Mouse (Mus musculus) right cerebral cortex, postnatal 25 days (tissue): ENCODE measurements at regions not wholly inside any gene's neighbourhood (a gene's known extent, or its start where the extent isn't known, plus 50 kb on each side); places are given as distances from the start of the nearest gene placed in this dataset.
"Not testable (repeated sequence)": the region's sequence is repeated elsewhere in the genome, so short reads cannot be mapped to it uniquely, and the experiment has no call there.

Source experiments
- DNase-seq: peaks from one replicate; pipeline ENCODE4 v3.0.0; 2022

GRCm38 (mm10) chr16:80893761-80894160, 306.7 kb upstream of the Ncam2 start:
- DNase-seq: peak; percentile 59

DNA sequence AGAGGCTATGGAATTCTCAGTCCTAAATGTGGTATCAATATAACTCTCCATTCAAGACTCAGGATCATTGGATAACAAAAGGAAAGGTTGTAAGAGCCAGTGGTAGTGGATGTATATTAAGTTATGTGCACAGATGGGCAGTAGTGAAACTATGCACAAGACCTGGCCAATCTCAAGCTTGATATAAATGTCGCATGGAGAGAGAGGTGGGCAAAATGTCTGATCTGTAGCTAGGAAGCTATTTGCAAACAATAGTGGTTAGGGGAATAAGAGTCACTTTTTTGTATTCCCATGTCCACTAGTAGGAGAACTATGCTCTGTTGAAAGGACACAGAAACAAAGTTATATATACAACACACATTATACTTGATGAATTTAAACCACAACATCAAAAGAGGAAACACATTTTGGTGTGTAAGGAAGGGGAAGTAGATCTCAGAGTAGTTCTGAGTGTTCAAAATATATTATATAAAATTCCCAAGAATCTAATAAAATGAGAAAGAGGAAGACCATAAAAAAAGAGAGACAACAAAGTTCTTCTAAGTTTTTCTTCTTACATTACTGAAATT, 279.7 kb upstream of the Ncam2 start:
- no peak for DNase-seq

- no peak for DNase-seq
Observed at GRCm38 (mm10) chr16:80931017-80931416, 269.5 kb upstream of the Ncam2 start.

DNA sequence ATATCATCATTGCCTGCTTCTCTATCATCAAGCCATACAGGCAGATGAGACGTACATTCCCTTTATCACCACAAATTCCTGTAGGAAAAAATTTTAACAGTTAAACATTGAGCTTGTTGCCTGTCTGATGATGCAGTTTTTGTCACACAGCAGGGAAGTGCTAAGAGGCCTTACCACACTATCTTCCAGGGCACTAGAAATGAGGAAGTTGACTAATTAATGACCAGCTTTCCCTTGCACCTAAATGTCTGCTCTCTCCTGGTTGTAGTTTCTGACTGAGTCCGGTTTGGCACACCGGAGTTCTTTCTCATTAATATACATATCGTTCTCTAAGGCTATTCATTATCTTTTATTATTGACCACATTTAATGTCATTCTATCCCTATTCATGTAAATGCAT, 269.0 kb upstream of the Ncam2 start:
- DNase-seq: no peak

DNA sequence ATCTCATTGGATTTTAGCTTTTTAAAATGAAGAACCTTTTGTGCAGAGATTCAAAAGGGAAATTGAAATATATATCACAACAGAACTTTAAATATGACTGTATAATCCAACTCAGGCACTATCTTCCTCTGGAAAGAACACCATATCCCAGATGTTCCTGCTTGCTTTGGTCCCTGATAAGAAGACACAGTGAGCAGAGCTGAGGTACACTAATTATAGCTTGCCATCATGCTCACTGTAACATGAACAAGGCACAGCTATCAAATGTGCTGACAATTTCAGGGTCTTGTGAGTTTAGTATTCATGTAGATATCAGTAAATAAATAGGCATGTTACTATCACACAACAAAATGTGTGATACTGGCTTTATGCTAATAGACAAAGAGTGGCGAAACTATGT, 264.8 kb upstream of the Ncam2 start:
- no peak for DNase-seq

DNA sequence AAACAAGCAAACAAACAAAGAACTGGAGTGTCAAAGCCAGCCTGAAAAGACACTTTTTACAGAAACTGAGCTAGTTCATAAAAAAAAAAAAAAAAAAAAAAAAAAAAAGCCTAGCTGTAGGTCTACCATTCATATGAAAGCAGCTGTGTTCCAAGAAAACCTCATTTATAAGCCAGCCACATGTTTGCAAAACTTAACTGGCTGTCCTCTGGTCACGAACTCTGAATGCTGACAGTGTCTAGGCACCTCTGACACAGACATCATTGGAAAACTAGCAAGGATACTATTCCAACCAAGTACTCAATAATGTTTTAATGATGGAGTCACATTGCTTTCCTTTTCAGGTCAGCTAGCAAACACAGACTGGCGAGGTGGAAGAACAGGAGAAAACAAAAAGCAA, 238.4 kb upstream of the Ncam2 start:
- DNase-seq: no peak

DNA sequence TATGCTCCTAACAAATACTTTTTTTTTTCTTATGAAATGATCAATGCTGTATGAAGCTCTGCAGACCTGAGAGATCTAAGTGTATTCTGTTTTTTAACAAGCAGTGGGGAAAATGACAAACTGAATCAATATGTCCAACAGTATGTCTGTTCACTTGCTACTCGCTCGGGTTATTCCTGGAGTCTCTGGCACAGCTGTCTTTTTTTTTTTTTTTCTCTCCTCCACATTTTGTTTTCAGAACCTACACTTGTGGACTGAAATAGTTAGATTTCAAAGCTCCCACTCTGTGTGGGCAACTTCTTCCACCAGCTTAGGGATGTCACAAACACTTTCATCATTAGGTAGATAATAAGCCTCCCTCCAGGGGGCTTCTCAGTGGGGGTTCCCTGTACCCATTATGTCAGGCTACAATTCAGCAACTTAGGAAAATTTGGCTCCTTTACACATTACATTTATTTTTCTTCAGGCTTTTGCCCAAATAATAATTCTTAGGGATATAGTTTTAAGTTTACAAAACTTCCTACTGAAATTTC, 218.9 kb upstream of the Ncam2 start:
- no peak for DNase-seq

- no peak for DNase-seq
Observed at GRCm38 (mm10) chr16:80987816-80988215, 212.7 kb upstream of the Ncam2 start.

DNA sequence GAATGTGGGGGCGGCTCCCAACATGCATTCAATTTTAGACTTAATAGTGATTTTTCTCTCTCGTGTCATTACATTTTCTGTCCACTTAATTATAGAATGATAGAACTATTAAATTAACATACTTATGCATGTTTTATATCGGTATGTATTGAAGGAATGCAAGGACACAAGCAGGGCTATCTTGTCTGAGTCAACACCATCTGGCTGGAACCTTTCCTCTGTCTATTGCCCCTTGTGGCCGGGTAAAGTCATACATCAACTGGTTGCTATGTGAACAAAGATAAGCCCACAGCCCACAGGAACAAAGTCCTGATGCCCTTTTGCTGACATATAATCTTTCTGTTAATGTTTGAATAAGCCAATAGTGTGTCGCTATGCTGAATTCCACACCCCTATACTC, 163.7 kb upstream of the Ncam2 start:
- DNase-seq: not testable (repeated sequence)

DNA sequence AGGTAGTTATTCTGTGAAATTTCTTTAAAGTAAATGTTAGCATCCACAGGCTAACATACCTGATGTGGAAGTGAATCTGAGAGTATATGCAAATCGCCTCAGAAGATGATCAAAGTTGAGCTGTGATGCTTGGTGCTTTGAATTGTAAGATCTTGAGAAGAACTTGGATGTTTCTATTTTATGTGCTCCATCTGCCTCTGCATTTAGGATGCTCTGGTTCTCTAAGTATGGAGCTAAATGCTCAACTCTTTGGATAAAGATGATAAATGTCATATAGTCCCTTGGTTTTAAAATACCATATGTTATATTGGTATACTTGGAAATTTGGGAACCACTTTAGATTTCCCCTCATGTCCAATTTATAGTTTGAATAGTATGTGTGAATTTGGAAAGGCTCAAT, 159.2 kb upstream of the Ncam2 start:
- DNase-seq: no peak

- no peak for DNase-seq
Observed at GRCm38 (mm10) chr16:81045686-81046085, 154.8 kb upstream of the Ncam2 start.

GRCm38 (mm10) chr16:81068330-81068729, 132.2 kb upstream of the Ncam2 start:
- DNase-seq: no peak
